Mouse (Mus musculus) ES-Bruce4 (cell line): ENCODE results near the gene Ilkap.
A peak's percentile ranks its signal among the peaks of the same experiment; 100 is the strongest.

ENCODE experiments used
- CTCF ChIP-seq: IDR thresholded peaks from one replicate; pipeline ENCODE4 v1.8.1; 2011; ENCODE audit warnings: low read depth, low read length
- EP300 ChIP-seq: IDR thresholded peaks from 2 replicates; pipeline ENCODE4 v1.6.1; 2011; ENCODE audit warnings: low read depth, low read length; ENCODE audit not compliant: insufficient read depth
- POLR2A ChIP-seq: IDR thresholded peaks from one replicate; pipeline ENCODE4 v1.8.1; 2011; ENCODE audit warnings: low read length; ENCODE audit not compliant: insufficient read depth

GRCm38 (mm10) chr1:91413030-91413506 lies 14.5 kb upstream of the Ilkap start:
- no peak for TF ChIP-seq CTCF
- peak; percentile 76 for TF ChIP-seq EP300
- peak; percentile 51 for TF ChIP-seq POLR2A
